Mouse (Mus musculus) stomach, postnatal 0 days (tissue): ENCODE measurements around the gene Dcaf12l2. TPM values are rescaled to one million over a fixed set of nuclear protein-coding genes. Genes with fewer than 3 reads are reported as not detected.

ENCODE experiments used
- ATAC-seq: fragments of 200-750 bp; cut with Nextera tagmentation; 2 replicates; pipeline ENCODE4 v1.8.0; 2017; ENCODE audit not compliant: low FRiP score, low TSS enrichment
- DNase-seq: peaks from one replicate; pipeline ENCODE4 v3.0.0-alpha.2; 2016; ENCODE audit warnings: low spot score
- H3K27ac ChIP-seq: fragments of 300-500 bp; sonication (generic); replicated peaks from 2 replicates; pipeline ENCODE4 v1.5.1; 2014; ENCODE audit warnings: mild to moderate bottlenecking, control low read depth
- H3K27me3 ChIP-seq: fragments of 300-500 bp; sonication (generic); 2 replicates; pipeline ENCODE4 v1.6.1; 2014; ENCODE audit warnings: low read length; ENCODE audit not compliant: control insufficient read depth, insufficient read depth
- H3K36me3 ChIP-seq: fragments of 300-500 bp; sonication (generic); 2 replicates; pipeline ENCODE4 v1.6.1; 2014; ENCODE audit warnings: low read length, mixed read lengths; ENCODE audit not compliant: control insufficient read depth, insufficient read depth
- H3K4me1 ChIP-seq: fragments of 300-500 bp; sonication (generic); replicated peaks from 2 replicates; pipeline ENCODE4 v1.6.1; 2014; ENCODE audit warnings: antibody characterized with exemption; ENCODE audit not compliant: control insufficient read depth, insufficient read depth
- H3K4me2 ChIP-seq: fragments of 300-500 bp; sonication (generic); replicated peaks from 2 replicates; pipeline ENCODE4 v1.6.1; 2014; ENCODE audit warnings: low read depth, mild to moderate bottlenecking, control low read depth, moderate library complexity
- H3K4me3 ChIP-seq: fragments of 300-500 bp; sonication (generic); 2 replicates; pipeline ENCODE4 v1.5.1; 2014; ENCODE audit warnings: low read depth, low read length, control low read depth
- H3K9ac ChIP-seq: fragments of 300-500 bp; sonication (generic); 2 replicates; pipeline ENCODE4 v1.6.1; 2014; ENCODE audit warnings: mild to moderate bottlenecking, low read length, control low read depth, mixed read lengths
- H3K9me3 ChIP-seq: fragments of 300-500 bp; sonication (generic); 2 replicates; pipeline ENCODE4 v1.6.1; 2016; ENCODE audit warnings: low read length; ENCODE audit not compliant: control insufficient read depth
- CTCF ChIP-seq: IDR thresholded peaks from 2 replicates; pipeline ENCODE4 v1.5.1; 2016; ENCODE audit warnings: antibody characterized with exemption, low read depth, mild to moderate bottlenecking, moderate library complexity
- EP300 ChIP-seq: optimal IDR thresholded peaks from 2 replicates; pipeline ENCODE3; 2016; ENCODE audit warnings: antibody characterized with exemption
- WGBS: fragments of 180-500 bp; shearing (Covaris S2); extraction: QIAGEN DNeasy Blood & Tissue Kit; methylation state at CpG from one replicate; pipeline ENCODE4 v1.1.7; 2014; 5-methylcytosine and 5-hydroxymethylcytosine counted together
- polyA plus RNA-seq: library from polyadenylated mRNA; unstranded; fragments of >200 nt; fragmentation: Nextera tagmentation; extraction: Ambion mirVana; gene quantifications from 2 replicates; pipeline ENCODE4 v1.2.1, GENCODE M21; 2015

The Dcaf12l2 gene
- 0.76 and 0.86 TPM in 2 replicates for polyA plus RNA-seq

GRCm38 (mm10) chrX:44367646-44368521 lies at the start of gene Dcaf12l2:
Gene Dcaf12l2 (minus strand): TSS chrX:44368342.
- WGBS: 14% methylated on average over 41 of the region's 57 CpGs
- peak within 1 kb of the TSS; percentile 58 for H3K9ac ChIP-seq
- ATAC-seq (0 out of 2 replicates have a peak, but pooled peaks have one; percentile 57), DNase-seq (peak; percentile 30)
- TF ChIP-seq CTCF (no peak), EP300 (no peak)
- no peaks in the 10 kb centered on the region for H3K36me3 ChIP-seq
- H3K4me2 ChIP-seq: peak within 1 kb of the TSS; percentile 65
- H3K27me3 ChIP-seq: no peaks in the 10 kb centered on the region
- no peaks in the 10 kb centered on the region for H3K9me3 ChIP-seq
- H3K4me3 ChIP-seq: peak within 1 kb of the TSS; percentile 48
- no peak within 1 kb of the TSS for H3K27ac ChIP-seq
- no peaks in the 10 kb centered on the region for H3K4me1 ChIP-seq

- no peaks in the 10 kb centered on the region for H3K9me3 ChIP-seq
- no peaks in the 10 kb centered on the region for H3K4me1 ChIP-seq
- H3K27ac ChIP-seq: no peak overlapping the region
- H3K36me3 ChIP-seq: no peaks in the 10 kb centered on the region
- 63% methylated on average over 14 of the region's 14 CpGs for WGBS
- DNase-seq (no peak), ATAC-seq (no peak)
- TF ChIP-seq CTCF (no peak), EP300 (no peak)
- no peaks in the 10 kb centered on the region for H3K27me3 ChIP-seq
- no peak overlapping the region; the same call in 1 of the 2 replicates for H3K9ac ChIP-seq
- H3K4me2 ChIP-seq: peak overlapping the region; percentile 65
- H3K4me3 ChIP-seq: peak overlapping the region; percentile 48
Observed at GRCm38 (mm10) chrX:44367280-44367645, 879 bp downstream of the Dcaf12l2 start.
